Mouse (Mus musculus) left cerebral cortex, adult 2 months (tissue): Measurements from ENCODE around the gene Fam89a. TPM values are rescaled to one million over a fixed set of nuclear protein-coding genes. Genes with fewer than 3 reads are reported as not detected.
A peak's percentile ranks its signal among the peaks of the same experiment; 100 is the strongest.

Experiments used
- DNase-seq, 2 experiments: peaks; one replicate each; pipeline ENCODE4 v3.0.0; 2021 to 2022; ENCODE audit warnings: low spot score in 2 of 2, mixed read lengths in 1 of 2; ENCODE audit errors: extremely low spot score in 1 of 2
- H3K27ac ChIP-seq: fragments of 200-600 bp; 2 replicates; pipeline ENCODE4 v1.8.1; 2022
- H3K4me3 ChIP-seq: fragments of 200-600 bp; 2 replicates; pipeline ENCODE4 v1.8.1; 2022
- CTCF ChIP-seq: fragments of 200-600 bp; IDR thresholded peaks from 2 replicates; pipeline ENCODE4 v1.8.1; 2022; ENCODE audit warnings: antibody characterized with exemption, mild to moderate bottlenecking, moderate library complexity
- intact Hi-C: fragments of 180-260 bp; cut with DNase I; formaldehyde crosslinking; loops from one replicate; pipeline ENCODE4 v1.15.1; 2025
- total RNA-seq, 2 experiments: library from RNA; stranded (reverse); gene quantifications; 2 replicates each; pipeline ENCODE4 v1.2.3; 2021

The Fam89a gene
- total RNA-seq, 2 experiments from 2014 or later, result 0.77 to 0.87 TPM

DNA sequence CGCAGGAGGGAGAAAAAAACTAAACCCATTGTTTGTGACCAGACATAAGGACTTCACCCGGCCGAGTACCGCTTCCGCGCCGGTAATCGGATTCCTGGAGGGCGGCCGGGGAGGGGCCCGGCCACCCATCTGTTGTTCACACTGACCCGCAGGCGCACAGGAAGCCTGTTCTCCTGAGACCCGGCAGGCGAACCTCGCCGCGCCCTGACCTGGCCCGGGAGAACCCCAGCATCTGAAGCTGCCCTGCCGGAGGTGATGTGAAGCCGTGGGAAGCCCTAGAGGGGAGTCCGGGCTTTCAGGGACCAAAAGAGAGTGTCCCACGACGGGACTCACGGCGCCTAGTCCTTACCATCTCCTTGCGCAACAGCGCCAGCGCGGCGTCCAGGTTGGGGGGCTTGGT lies 441 bp downstream of the Fam89a start:
- TF ChIP-seq CTCF, result no peak
- intact Hi-C loops, result no loop called here
- DNase-seq, result no peak
- Histone ChIP-seq H3K4me3 (peak overlapping the region; percentile 41), H3K27ac (no peak overlapping the region)

DNA sequence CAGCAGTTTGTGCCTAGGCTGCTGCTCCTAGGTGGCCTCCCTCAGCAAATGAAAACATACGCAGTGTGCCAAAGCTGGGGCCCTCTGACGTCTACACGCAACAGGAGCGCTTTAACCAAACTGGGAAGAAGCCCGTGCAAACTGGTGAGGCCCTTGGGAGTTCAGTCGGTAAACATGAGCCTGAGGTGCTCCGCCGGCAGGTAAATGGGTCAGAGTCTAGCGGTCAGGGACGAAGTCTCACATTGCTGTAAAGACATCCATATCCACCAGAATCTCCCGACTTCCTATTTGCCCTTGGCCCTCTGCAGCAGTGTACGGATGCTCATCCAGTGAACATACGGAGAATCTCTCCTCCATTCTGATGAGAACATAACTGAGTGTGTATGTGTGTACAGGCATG lies 5.0 kb downstream of the Fam89a start:
- TF ChIP-seq CTCF, result no peak
- Histone ChIP-seq H3K27ac (no peak overlapping the region), H3K4me3 (no peak overlapping the region)
- no peak for DNase-seq
- intact Hi-C loops, result no loop called here

DNA sequence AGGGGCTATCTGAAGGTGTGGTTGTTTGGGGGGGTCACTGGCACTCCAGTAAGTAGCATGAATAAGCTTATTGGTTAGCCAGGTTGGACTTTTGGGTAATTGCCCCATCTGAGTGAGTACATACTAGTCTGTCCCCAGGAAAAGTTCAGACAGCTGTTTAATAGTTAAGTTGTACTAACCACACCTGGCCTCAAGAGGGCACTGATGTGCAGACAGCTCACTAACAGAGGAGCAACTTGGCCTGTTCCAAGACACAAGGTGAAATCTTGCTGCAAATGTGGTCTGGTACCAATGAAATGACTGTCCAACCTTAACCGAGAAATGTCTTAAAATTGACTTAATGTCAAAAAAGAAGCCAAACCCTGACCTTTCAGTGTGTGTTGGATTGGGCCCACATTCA lies 12.4 kb downstream of the Fam89a start:
- no peak for DNase-seq
- intact Hi-C loops, result loop anchor here (5.0 kb wide), 1 partner anchor 88 kb away; no protein-coding TSS in a partner anchor
- H3K4me3 ChIP-seq, result no peak overlapping the region
- TF ChIP-seq CTCF, result peak; percentile 64
- H3K27ac ChIP-seq, result no peak overlapping the region

- TF ChIP-seq CTCF, result no peak
- Histone ChIP-seq H3K27ac (no peak overlapping the region), H3K4me3 (no peak overlapping the region)
- DNase-seq, result no peak
- intact Hi-C loops, result loop anchor here (5.0 kb wide), 1 partner anchor 92 kb away; no protein-coding TSS in a partner anchor
Observed at GRCm38 (mm10) chr8:124735371-124735911, 16.2 kb downstream of the Fam89a start.

DNA sequence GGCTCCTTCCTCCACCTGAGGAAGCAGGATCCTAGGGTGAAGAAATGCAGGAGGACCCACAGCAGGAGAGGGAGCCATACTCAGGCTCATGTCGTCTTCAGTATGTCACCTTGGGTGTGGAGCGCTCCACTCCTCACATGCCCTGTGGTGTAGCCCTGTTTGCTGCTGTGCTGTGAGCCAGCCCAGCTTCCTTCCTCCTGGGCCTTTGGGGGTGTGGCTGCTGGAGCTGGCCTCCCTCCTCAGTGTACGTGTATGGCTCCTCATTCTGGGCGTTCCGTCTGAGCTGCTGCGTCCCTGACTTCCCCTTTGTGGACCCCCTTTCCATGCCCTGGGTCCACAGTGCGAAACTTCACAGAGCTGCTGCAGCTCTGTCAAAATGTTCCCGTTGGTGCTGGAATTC lies 18.8 kb downstream of the Fam89a start:
- DNase-seq, result no peak
- TF ChIP-seq CTCF, result no peak
- intact Hi-C loops, result no loop called here
- no peak overlapping the region for H3K4me3 ChIP-seq
- H3K27ac ChIP-seq, result no peak overlapping the region

- H3K4me3 ChIP-seq, result no peak overlapping the region
- no peak overlapping the region for H3K27ac ChIP-seq
- TF ChIP-seq CTCF, result no peak
- intact Hi-C loops, result loop anchor here (5.0 kb wide), 1 partner anchor 68 kb away; the partner anchor contains the start of gene Trim67
- no peak for DNase-seq
Observed at GRCm38 (mm10) chr8:124724301-124724700, 27.3 kb downstream of the Fam89a start.

DNA sequence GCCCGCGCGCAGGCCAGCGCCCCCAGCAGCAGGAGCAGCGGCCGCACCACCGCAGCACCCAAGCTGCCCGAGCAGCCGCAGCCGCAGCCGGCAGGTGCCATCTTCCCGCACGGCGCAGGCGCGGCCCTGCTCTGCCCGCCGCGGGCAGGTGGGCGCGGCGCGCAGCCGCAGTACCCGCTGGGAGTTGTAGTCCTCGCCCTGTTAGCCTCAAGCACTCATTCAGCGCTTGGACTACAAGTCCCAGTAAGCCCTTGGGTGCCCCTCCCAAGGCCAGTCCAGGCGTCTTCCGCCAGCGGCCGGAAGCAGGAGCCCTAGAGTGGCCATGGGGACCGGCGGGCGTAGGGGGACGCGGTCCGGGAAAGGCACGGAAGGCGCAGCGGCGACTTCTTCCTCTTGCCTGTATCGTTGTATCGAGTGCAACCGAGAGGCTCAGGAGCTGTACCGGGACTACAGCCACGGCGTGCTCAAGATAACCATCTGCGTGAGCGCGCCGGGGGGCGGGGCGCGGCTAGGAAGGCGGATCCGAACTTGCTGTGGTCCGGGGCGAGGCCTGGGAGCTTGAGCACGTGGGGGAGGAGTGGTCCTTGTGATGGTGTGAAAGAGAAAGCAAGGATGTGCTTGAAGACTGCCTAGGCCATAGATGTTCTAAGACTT lies 29.6 kb downstream of the Fam89a start, which contains the start of the genes Ttc13 and Arv1:
Gene Ttc13, minus strand, starts transcription at position 122 of the 654 bp plus-strand sequence.
Gene Arv1, plus strand, starts transcription at position 278 of the 654 bp plus-strand sequence.
- peak; percentile 29 for TF ChIP-seq CTCF
- intact Hi-C loops, result loop anchor here (5.0 kb wide), 1 partner anchor 70 kb away; the partner anchor contains the start of gene Trim67
- Histone ChIP-seq H3K4me3 (peak within 1 kb of the TSS; percentile 98), H3K27ac (peak within 1 kb of the TSS; percentile 80)
- DNase-seq, result peak; percentile 93 to 96

GRCm38 (mm10) chr8:124720938-124721861 lies 30.4 kb downstream of the Fam89a start:
- TF ChIP-seq CTCF, result no peak
- DNase-seq, result no peak
- Histone ChIP-seq H3K27ac (peak overlapping the region; percentile 80), H3K4me3 (peak overlapping the region; percentile 98)
- intact Hi-C loops, result loop anchor here (5.0 kb wide), 1 partner anchor 71 kb away; the partner anchor contains the start of gene Trim67

DNA sequence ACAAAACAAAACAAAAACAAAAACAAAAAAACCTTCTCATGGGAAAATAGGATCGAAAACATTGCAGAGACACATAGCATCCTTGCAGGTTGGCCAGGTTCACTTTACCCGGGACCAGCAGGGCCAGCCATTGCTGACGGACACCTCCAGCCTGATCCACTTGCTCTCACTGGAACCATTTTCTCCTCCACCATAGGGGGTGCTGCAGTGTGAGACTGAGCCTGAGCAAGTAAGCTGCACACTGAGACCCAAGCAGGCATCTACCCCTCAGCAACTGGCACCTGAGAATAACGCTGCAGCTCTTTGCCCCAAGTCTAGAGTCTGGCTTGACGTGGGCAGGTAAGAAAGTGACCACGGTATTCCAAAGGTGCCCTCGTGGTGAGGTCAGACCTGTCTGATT lies 31.5 kb downstream of the Fam89a start:
- Histone ChIP-seq H3K4me3 (no peak overlapping the region), H3K27ac (no peak overlapping the region)
- peak; percentile 12 for TF ChIP-seq CTCF
- no peak for DNase-seq
- intact Hi-C loops, result loop anchor here (5.0 kb wide), 1 partner anchor 72 kb away; the partner anchor contains the start of gene Trim67

DNA sequence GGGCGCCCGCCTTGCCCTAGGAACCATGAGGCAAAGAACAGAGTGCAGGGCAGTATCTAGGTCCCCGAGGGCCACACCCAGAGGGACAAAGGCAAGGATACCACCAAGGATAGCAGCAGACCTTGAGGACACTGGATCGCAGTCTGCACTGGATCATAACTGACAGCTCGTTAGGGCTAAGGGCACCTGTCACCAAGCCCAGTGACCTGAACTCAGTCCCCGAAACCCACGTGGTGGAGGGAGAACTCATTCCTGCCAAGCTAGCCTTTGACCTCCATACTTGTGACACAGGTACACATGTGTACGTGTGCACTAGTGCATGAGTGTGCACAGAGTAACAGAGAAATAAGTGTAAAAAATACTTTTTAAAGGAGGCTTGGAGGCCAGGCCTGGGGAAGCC lies 35.9 kb downstream of the Fam89a start:
- Histone ChIP-seq H3K4me3 (no peak overlapping the region), H3K27ac (no peak overlapping the region)
- no peak for TF ChIP-seq CTCF
- intact Hi-C loops, result no loop called here
- no peak for DNase-seq

- no peak for TF ChIP-seq CTCF
- Histone ChIP-seq H3K27ac (no peak overlapping the region), H3K4me3 (no peak overlapping the region)
- no peak for DNase-seq
- intact Hi-C loops, result no loop called here
Observed at GRCm38 (mm10) chr8:124713207-124713606, 38.4 kb downstream of the Fam89a start.
